Mouse (Mus musculus) embryonic facial prominence, embryonic 10.5 days (tissue): ENCODE data around the gene Clasrp. TPM values are rescaled to one million over a fixed set of nuclear protein-coding genes. Genes with fewer than 3 reads are reported as not detected.

ENCODE experiments used
- DNase-seq: peaks from one replicate; pipeline ENCODE4 v3.0.0-alpha.2; 2017; ENCODE audit warnings: low spot score
- H3K27ac ChIP-seq: fragments of 300-500 bp; sonication (generic); replicated peaks from 2 replicates; pipeline ENCODE4 v1.5.1; 2016; ENCODE audit warnings: mild to moderate bottlenecking
- H3K27me3 ChIP-seq: fragments of 300-500 bp; sonication (generic); replicated peaks from 2 replicates; pipeline ENCODE4 v1.6.1; 2016; ENCODE audit warnings: low read depth, mild to moderate bottlenecking; ENCODE audit not compliant: poor library complexity, severe bottlenecking
- H3K36me3 ChIP-seq: fragments of 300-500 bp; sonication (generic); replicated peaks from 2 replicates; pipeline ENCODE4 v1.6.1; 2016; ENCODE audit warnings: mild to moderate bottlenecking, moderate library complexity
- H3K4me1 ChIP-seq: fragments of 300-500 bp; sonication (generic); 2 replicates; pipeline ENCODE4 v1.6.1; 2016
- H3K4me3 ChIP-seq: fragments of 300-500 bp; sonication (generic); 2 replicates; pipeline ENCODE4 v1.5.1; 2016; ENCODE audit warnings: mild to moderate bottlenecking, moderate library complexity
- H3K9me3 ChIP-seq: fragments of 300-500 bp; sonication (generic); 2 replicates; pipeline ENCODE4 v1.6.1; 2016; ENCODE audit warnings: mild to moderate bottlenecking
- WGBS: fragments of 180-500 bp; shearing (Covaris S2); methylation state at CpG from one replicate; pipeline ENCODE4 v1.1.7; 2016; 5-methylcytosine and 5-hydroxymethylcytosine counted together
- polyA plus RNA-seq: library from polyadenylated mRNA; unstranded; fragments of >200 nt; fragmentation: Nextera tagmentation; extraction: Ambion mirVana; gene quantifications from 2 replicates; pipeline ENCODE4 v1.2.1, GENCODE M21; 2016

The Clasrp gene
- polyA plus RNA-seq, 1 experiment from 2014 or later, result 58.0 TPM

GRCm38 (mm10) chr7:19534676-19535075, 69.6 kb downstream of the Clasrp start:
- no peaks in the 10 kb centered on the region for H3K4me1 ChIP-seq
- H3K36me3 ChIP-seq, result peaks cover 75% of the 10 kb centered on the region
- 96% methylated on average over 10 of the region's 10 CpGs for WGBS
- DNase-seq, result no peak
- H3K27me3 ChIP-seq, result no peaks in the 10 kb centered on the region
- H3K4me3 ChIP-seq, result no peak overlapping the region
- H3K9me3 ChIP-seq, result no peaks in the 10 kb centered on the region
- no peak overlapping the region for H3K27ac ChIP-seq

- WGBS, result 94% methylated on average over 14 of the region's 14 CpGs
- no peaks in the 10 kb centered on the region for H3K27me3 ChIP-seq
- H3K4me3 ChIP-seq, result no peak overlapping the region
- H3K4me1 ChIP-seq, result no peaks in the 10 kb centered on the region
- H3K27ac ChIP-seq, result no peak overlapping the region
- DNase-seq, result no peak
- peaks cover 83% of the 10 kb centered on the region for H3K36me3 ChIP-seq
- H3K9me3 ChIP-seq, result no peaks in the 10 kb centered on the region
These were observed 72.0 kb downstream of the Clasrp start for GRCm38 (mm10) chr7:19532240-19532639.

- Histone ChIP-seq H3K4me1 (no peaks in the 10 kb centered on the region), H3K36me3 (peaks cover 80% of the 10 kb centered on the region), H3K27me3 (peaks cover 7% of the 10 kb centered on the region; the same call in 1 of the 2 replicates), H3K9me3 (no peaks in the 10 kb centered on the region), H3K4me3 (no peak overlapping the region), H3K27ac (no peak overlapping the region)
- WGBS, result 75% methylated on average over 10 of the region's 10 CpGs
- no peak for DNase-seq
These were observed 73.2 kb downstream of the Clasrp start for GRCm38 (mm10) chr7:19531077-19531476.

Other genes starting within 250 kb of the Clasrp start
- 26.8 and 28.9 TPM in 2 replicates for gene Cd3eap, start 245.0 kb downstream of the Clasrp start, polyA plus RNA-seq
- 6.9 and 7.1 TPM in 2 replicates for gene Ppp1r13l, start 244.7 kb downstream of the Clasrp start, polyA plus RNA-seq
- 28.1 and 28.8 TPM in 2 replicates for gene Ercc2, start 222.5 kb downstream of the Clasrp start, polyA plus RNA-seq
- 7.9 and 8.8 TPM in 2 replicates for gene Klc3, start 200.4 kb downstream of the Clasrp start, polyA plus RNA-seq
- gene Ckm, start 199.7 kb downstream of the Clasrp start, polyA plus RNA-seq, result 0.20 TPM in 1 of 2 replicates, not detected in the other
- 7.1 and 8.0 TPM in 2 replicates for gene Mark4, start 145.7 kb downstream of the Clasrp start, polyA plus RNA-seq
- gene Exoc3l2, start 141.2 kb downstream of the Clasrp start, polyA plus RNA-seq, result 1.2 and 1.3 TPM in 2 replicates
- 1.9 TPM in 2 replicates for gene Bloc1s3, start 96.1 kb downstream of the Clasrp start, polyA plus RNA-seq
- 72.6 and 73.9 TPM in 2 replicates for gene Trappc6a, start 96.1 kb downstream of the Clasrp start, polyA plus RNA-seq
- 0.17 and 0.19 TPM in 2 replicates for gene Nkpd1, start 86.6 kb downstream of the Clasrp start, polyA plus RNA-seq
- 20.7 and 22.9 TPM in 2 replicates for gene Ppp1r37, start 41.4 kb downstream of the Clasrp start, polyA plus RNA-seq
- 0.41 and 0.44 TPM in 2 replicates for gene Zfp296, start 27.2 kb downstream of the Clasrp start, polyA plus RNA-seq
- 187 and 191 TPM in 2 replicates for gene Gemin7, start 26.9 kb downstream of the Clasrp start, polyA plus RNA-seq
- 3.5 and 4.2 TPM in 2 replicates for gene Relb, start 25.0 kb upstream of the Clasrp start, polyA plus RNA-seq
- gene Clptm1, start 60.5 kb upstream of the Clasrp start, polyA plus RNA-seq, result 82.7 and 86.4 TPM in 2 replicates
- gene Apoc2, start 73.5 kb upstream of the Clasrp start, polyA plus RNA-seq, result 0.29 and 0.47 TPM in 2 replicates
- not detected in 2 replicates for gene Gm44805, start 76.9 kb upstream of the Clasrp start, polyA plus RNA-seq
- gene Apoc4, start 77.0 kb upstream of the Clasrp start, polyA plus RNA-seq, result 0.09 TPM in 1 of 2 replicates, not detected in the other
- gene Apoc1, start 88.2 kb upstream of the Clasrp start, polyA plus RNA-seq, result 3.6 and 4.7 TPM in 2 replicates
- 135 and 168 TPM in 2 replicates for gene Apoe, start 94.7 kb upstream of the Clasrp start, polyA plus RNA-seq
- 216 and 221 TPM in 2 replicates for gene Tomm40, start 111.0 kb upstream of the Clasrp start, polyA plus RNA-seq
- 110 TPM in 2 replicates for gene Nectin2, start 146.0 kb upstream of the Clasrp start, polyA plus RNA-seq
- 68.3 and 79.4 TPM in 2 replicates for gene Bcam, start 166.5 kb upstream of the Clasrp start, polyA plus RNA-seq
- gene Cblc, start 192.3 kb upstream of the Clasrp start, polyA plus RNA-seq, result 1.9 and 2.9 TPM in 2 replicates
- gene Bcl3, start 218.3 kb upstream of the Clasrp start, polyA plus RNA-seq, result 1.7 TPM in 2 replicates
- gene Gm19345, start 247.5 kb upstream of the Clasrp start, polyA plus RNA-seq, result not detected in 2 replicates